Mouse (Mus musculus): ENCODE results near the gene Stra6. TPM values are rescaled to one million over a fixed set of nuclear protein-coding genes. Genes with fewer than 3 reads are reported as not detected.
A peak's percentile ranks its signal among the peaks of the same experiment; 100 is the strongest.

Gene Stra6
- polyA plus RNA-seq, 1 experiment from 2014 or later = 13.9 TPM

DNA sequence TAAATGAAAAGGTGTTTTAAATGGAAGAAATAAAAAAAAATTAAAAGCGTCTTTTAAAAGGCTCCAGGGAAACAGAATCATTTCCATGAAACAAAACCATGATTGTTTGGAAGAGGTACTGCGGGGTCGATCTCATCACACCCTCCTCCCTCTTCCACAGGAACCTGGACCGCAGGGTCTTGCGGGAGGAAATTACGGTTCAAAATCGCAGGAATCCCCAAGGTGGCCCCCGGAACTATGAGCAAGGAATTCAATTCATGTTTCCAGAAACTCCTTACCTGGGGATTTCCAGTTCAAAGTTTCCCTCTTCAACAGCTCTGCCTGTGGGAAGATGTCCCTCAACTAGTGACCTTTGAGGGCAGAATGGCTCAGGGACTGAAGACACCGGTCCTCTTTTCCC, 50.4 kb downstream of the Stra6 start:
- Histone ChIP-seq H3K9me3 (replicated peaks) (no peaks in the 10 kb centered on the region), H3K27ac (replicated peaks) (no peak overlapping the region), H3K36me3 (no peaks in the 10 kb centered on the region), H3K9ac (no peak overlapping the region), H3K27me3 (peaks cover 15% of the 10 kb centered on the region), H3K4me1 (peaks cover 40% of the 10 kb centered on the region), H3K4me2 (replicated peaks) (peak overlapping the region; percentile 42; the same call in 1 of the 2 replicates), H3K4me3 (replicated peaks) (no peak overlapping the region)
- ATAC-seq (ENCODE audit: insufficient number of reproducible peaks, low FRiP score, low TSS enrichment, low read depth) = no peak
- WGBS = 10% methylated on average over 9 of the region's 9 CpGs

- Histone ChIP-seq H3K36me3 (no peaks in the 10 kb centered on the region), H3K4me3 (replicated peaks) (no peak overlapping the region), H3K9me3 (replicated peaks) (no peaks in the 10 kb centered on the region), H3K9ac (no peak overlapping the region), H3K27ac (replicated peaks) (no peak overlapping the region), H3K4me2 (replicated peaks) (no peak overlapping the region), H3K27me3 (peaks cover 15% of the 10 kb centered on the region), H3K4me1 (peaks cover 40% of the 10 kb centered on the region)
- WGBS = 29% methylated on average over 7 of the region's 7 CpGs
- ATAC-seq (ENCODE audit: insufficient number of reproducible peaks, low FRiP score, low TSS enrichment, low read depth) = no peak
Observed at GRCm38 (mm10) chr9:58115297-58115925, 51.8 kb downstream of the Stra6 start.

DNA sequence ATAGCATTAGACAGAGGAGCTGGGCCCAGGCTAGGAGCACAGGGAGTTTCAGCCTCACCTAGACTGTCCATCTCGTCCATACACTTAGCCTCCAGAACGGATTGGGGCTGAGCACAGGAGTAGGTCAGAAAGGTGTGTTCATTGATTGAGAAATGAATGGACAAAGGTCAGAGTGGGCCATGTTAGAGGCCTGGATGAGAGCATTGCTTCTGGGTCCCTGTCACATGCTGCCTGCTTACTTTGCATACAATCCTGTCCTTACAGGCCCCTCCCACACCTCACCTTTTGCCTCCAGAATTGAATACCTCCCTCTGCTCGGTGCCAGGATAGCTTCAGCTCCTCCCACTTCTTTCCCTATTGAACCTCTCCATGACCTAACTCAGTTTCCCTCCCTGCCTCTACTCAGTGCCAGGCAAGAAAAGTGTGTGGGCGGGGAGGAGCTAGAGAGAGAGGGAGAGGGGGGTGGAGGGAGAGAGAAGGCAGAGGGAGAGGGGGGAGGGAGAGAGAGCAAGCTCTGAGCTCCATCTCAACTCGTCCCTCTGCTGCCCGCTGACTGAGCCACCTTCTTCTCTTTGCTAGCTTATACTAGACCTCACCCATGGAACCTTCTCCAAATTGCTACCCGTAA, 52.5 kb downstream of the Stra6 start:
- H3K4me1 ChIP-seq = peaks cover 40% of the 10 kb centered on the region
- no peak overlapping the region for H3K4me3 ChIP-seq (replicated peaks)
- peaks cover 15% of the 10 kb centered on the region for H3K27me3 ChIP-seq
- no peak overlapping the region for H3K4me2 ChIP-seq (replicated peaks)
- H3K9ac ChIP-seq = no peak overlapping the region
- no peak overlapping the region for H3K27ac ChIP-seq (replicated peaks)
- no peaks in the 10 kb centered on the region for H3K36me3 ChIP-seq
- WGBS = 47% methylated on average over 7 of the region's 7 CpGs
- no peaks in the 10 kb centered on the region for H3K9me3 ChIP-seq (replicated peaks)
- 0 out of 2 replicates have a peak, but pooled peaks have one; percentile 13 for ATAC-seq (ENCODE audit: insufficient number of reproducible peaks, low FRiP score, low TSS enrichment, low read depth)

DNA sequence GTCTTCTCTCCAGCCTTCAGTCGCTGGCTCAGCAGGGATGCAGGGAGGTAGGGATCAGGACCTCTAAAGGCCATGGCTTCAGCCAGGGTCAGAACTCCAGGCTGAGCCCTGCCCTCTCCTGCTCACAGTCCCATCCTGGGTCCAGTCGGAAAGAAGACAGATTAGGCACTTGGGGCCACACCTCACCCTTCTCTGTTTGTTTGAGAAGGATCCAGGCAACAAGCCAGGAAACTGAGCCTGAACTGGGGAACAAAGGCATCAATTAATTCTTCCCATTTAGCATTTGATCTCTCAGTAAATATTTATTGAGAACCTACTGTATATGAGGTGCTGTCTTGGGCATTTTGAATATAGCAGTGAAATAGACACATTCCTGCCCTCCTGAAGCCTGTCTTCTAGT, 55.1 kb downstream of the Stra6 start, which contains the start of gene Ccdc33:
TSS of gene Ccdc33 (minus strand) at position 153 of the 400 bp plus-strand sequence.
- H3K4me1 ChIP-seq = peaks cover 23% of the 10 kb centered on the region

DNA sequence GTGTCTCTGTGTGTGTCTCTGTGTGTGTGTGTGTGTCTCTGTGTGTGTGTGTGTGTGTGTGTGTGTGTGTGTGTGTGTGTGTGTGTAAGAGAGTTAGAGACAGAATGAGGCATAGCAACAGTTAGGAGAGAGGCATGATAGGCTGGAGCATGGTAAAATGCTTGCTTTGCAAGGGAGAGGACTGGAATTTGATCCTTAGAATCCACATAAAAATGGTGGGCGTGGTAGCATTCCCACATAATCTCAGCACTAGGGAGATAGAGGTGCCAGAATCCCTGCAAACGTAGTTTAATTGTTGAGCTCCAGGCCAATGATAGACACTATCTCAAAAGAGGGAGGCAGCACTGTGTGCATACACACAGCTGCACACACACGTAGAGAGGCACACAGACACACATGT, 61.5 kb downstream of the Stra6 start:
- Histone ChIP-seq H3K27ac (replicated peaks) (no peak overlapping the region), H3K4me1 (peaks cover 18% of the 10 kb centered on the region)
- ATAC-seq (ENCODE audit: insufficient number of reproducible peaks, low FRiP score, low TSS enrichment, low read depth) = no peak

More for the DNA sequence above, 55.1 kb downstream of the Stra6 start, which contains the start of gene Ccdc33:
- no peak for ATAC-seq (ENCODE audit: insufficient number of reproducible peaks, low FRiP score, low TSS enrichment, low read depth)
- H3K27me3 ChIP-seq = peaks cover 8% of the 10 kb centered on the region; the same call in 1 of the 2 replicates
- WGBS = 22% methylated on average over 2 of the region's 2 CpGs
- H3K27ac ChIP-seq (replicated peaks) = no peak within 1 kb of the TSS
- H3K9ac ChIP-seq = no peak within 1 kb of the TSS
- no peaks in the 10 kb centered on the region for H3K36me3 ChIP-seq
- H3K9me3 ChIP-seq (replicated peaks) = no peaks in the 10 kb centered on the region
- H3K4me3 ChIP-seq (replicated peaks) = no peak within 1 kb of the TSS
- no peak within 1 kb of the TSS for H3K4me2 ChIP-seq (replicated peaks)

GRCm38 (mm10) chr9:58125811-58126210, 62.2 kb downstream of the Stra6 start:
- Histone ChIP-seq H3K4me1 (peaks cover 20% of the 10 kb centered on the region), H3K9ac (no peak overlapping the region), H3K27ac (replicated peaks) (no peak overlapping the region), H3K36me3 (no peaks in the 10 kb centered on the region), H3K27me3 (no peaks in the 10 kb centered on the region), H3K4me3 (replicated peaks) (no peak overlapping the region), H3K4me2 (replicated peaks) (no peak overlapping the region), H3K9me3 (replicated peaks) (no peaks in the 10 kb centered on the region)
- no peak for ATAC-seq (ENCODE audit: insufficient number of reproducible peaks, low FRiP score, low TSS enrichment, low read depth)
- 23% methylated on average over 4 of the region's 4 CpGs for WGBS

More for the DNA sequence above, 61.5 kb downstream of the Stra6 start:
- Histone ChIP-seq H3K9me3 (replicated peaks) (no peaks in the 10 kb centered on the region), H3K4me3 (replicated peaks) (no peak overlapping the region), H3K4me2 (replicated peaks) (no peak overlapping the region), H3K9ac (no peak overlapping the region), H3K36me3 (no peaks in the 10 kb centered on the region), H3K27me3 (no peaks in the 10 kb centered on the region)
- 38% methylated on average over 3 of the region's 3 CpGs for WGBS

DNA sequence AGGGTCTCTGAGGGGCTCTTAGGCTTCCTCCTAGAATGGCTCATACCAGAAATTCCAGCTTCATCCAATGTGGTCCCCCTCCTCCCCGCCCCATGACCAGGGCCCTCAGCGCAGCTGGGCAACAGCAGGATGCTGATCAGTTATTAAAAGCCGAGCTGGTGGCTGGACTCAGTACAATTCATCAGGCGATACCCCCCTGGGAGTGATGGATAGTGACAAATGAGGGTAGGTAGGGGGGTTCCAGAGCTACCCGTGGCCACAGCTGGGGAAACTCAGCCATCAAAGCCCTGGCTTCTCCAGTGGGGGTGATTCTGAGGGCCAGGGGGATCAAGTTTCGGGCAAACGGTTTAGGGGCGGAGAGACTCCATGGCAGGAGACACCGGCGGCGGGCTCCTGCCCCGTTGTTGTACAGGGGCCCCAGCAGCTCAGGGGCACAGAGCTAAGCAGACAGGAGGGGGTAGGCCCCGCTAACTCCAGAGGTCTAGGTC, 65.4 kb downstream of the Stra6 start:
- Histone ChIP-seq H3K4me3 (replicated peaks) (no peak overlapping the region), H3K9me3 (replicated peaks) (no peaks in the 10 kb centered on the region), H3K36me3 (no peaks in the 10 kb centered on the region), H3K9ac (no peak overlapping the region), H3K27ac (replicated peaks) (peak overlapping the region; percentile 39; the same call in 1 of the 2 replicates), H3K27me3 (peaks cover 5% of the 10 kb centered on the region; the same call in 1 of the 2 replicates), H3K4me1 (peaks cover 38% of the 10 kb centered on the region), H3K4me2 (replicated peaks) (peak overlapping the region; percentile 30; the same call in 1 of the 2 replicates)
- 5% methylated on average over 13 of the region's 13 CpGs for WGBS
- peak; percentile 56; the same call in 1 of the 2 replicates for ATAC-seq (ENCODE audit: insufficient number of reproducible peaks, low FRiP score, low TSS enrichment, low read depth)

DNA sequence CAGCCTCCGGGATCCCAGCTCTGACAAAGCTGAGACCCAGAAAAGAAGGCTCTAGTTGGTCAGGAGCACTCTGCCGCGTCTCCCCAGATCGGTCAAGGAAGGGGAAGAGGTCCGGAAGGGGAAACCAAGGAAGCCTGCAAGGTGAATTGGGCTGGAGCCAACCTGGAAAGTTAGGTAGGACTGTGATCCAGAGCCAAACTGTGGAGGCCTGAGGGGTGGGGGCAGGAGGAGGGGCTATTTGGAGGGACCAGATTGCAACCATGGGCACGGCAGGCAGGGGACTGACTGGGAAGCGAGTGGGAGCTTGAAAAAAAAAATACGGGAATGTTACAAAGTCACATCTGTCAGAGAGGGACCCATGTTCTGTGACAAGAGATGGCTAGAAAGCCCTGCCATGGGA, 65.9 kb downstream of the Stra6 start:
- no peak for ATAC-seq (ENCODE audit: insufficient number of reproducible peaks, low FRiP score, low TSS enrichment, low read depth)
- Histone ChIP-seq H3K27me3 (peaks cover 5% of the 10 kb centered on the region; the same call in 1 of the 2 replicates), H3K36me3 (no peaks in the 10 kb centered on the region), H3K4me3 (replicated peaks) (no peak overlapping the region), H3K4me1 (peaks cover 43% of the 10 kb centered on the region), H3K4me2 (replicated peaks) (peak overlapping the region; percentile 30; the same call in 1 of the 2 replicates), H3K9ac (no peak overlapping the region), H3K27ac (replicated peaks) (peak overlapping the region; percentile 39; the same call in 1 of the 2 replicates), H3K9me3 (replicated peaks) (no peaks in the 10 kb centered on the region)
- 11% methylated on average over 8 of the region's 8 CpGs for WGBS

- Histone ChIP-seq H3K9me3 (replicated peaks) (no peaks in the 10 kb centered on the region), H3K9ac (no peak overlapping the region), H3K27ac (replicated peaks) (no peak overlapping the region), H3K4me1 (peaks cover 57% of the 10 kb centered on the region), H3K36me3 (no peaks in the 10 kb centered on the region), H3K4me3 (replicated peaks) (no peak overlapping the region), H3K27me3 (peaks cover 5% of the 10 kb centered on the region; the same call in 1 of the 2 replicates), H3K4me2 (replicated peaks) (no peak overlapping the region)
- 48% methylated on average over 3 of the region's 3 CpGs for WGBS
- no peak for ATAC-seq (ENCODE audit: insufficient number of reproducible peaks, low FRiP score, low TSS enrichment, low read depth)
Observed at GRCm38 (mm10) chr9:58130909-58131308, 67.3 kb downstream of the Stra6 start.

DNA sequence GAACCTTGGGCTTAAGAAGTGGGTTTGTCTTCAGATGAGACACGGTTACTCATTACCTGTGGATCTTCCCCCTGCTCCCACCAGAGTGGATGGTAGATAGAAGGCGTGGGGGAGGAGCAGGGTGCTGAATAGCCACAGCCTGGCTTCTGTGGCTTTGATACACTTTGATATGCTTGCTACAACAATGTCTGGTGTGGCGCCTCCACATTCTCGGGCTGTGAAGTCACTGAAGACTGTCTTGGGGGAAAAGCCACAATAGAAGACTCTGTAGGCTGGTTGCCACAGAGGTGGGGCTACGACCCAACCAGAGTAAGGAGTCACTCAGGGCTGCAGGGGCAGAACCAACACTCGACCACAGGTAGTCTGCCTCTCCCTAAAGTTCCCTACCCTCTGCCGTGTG, 68.1 kb downstream of the Stra6 start:
- WGBS = 63% methylated on average over 7 of the region's 7 CpGs
- peaks cover 66% of the 10 kb centered on the region for H3K4me1 ChIP-seq
- peaks cover 5% of the 10 kb centered on the region; the same call in 1 of the 2 replicates for H3K27me3 ChIP-seq
- H3K4me2 ChIP-seq (replicated peaks) = no peak overlapping the region
- no peak for ATAC-seq (ENCODE audit: insufficient number of reproducible peaks, low FRiP score, low TSS enrichment, low read depth)
- H3K9me3 ChIP-seq (replicated peaks) = no peaks in the 10 kb centered on the region
- no peak overlapping the region for H3K27ac ChIP-seq (replicated peaks)
- no peak overlapping the region for H3K9ac ChIP-seq
- H3K36me3 ChIP-seq = no peaks in the 10 kb centered on the region
- no peak overlapping the region for H3K4me3 ChIP-seq (replicated peaks)

Measured in embryonic facial prominence, embryonic 15.5 days (tissue).